Mouse (Mus musculus): ENCODE results near the gene Usb1. TPM values are rescaled to one million over a fixed set of nuclear protein-coding genes. Genes with fewer than 3 reads are reported as not detected.

Usb1 gene
- polyA plus RNA-seq, 1 experiment from 2014 or later: 38.0 TPM

- Histone ChIP-seq H3K36me3 (no peaks in the 10 kb centered on the region), H3K27me3 (no peaks in the 10 kb centered on the region), H3K9ac (no peak overlapping the region), H3K27ac (no peak overlapping the region), H3K4me3 (no peak overlapping the region), H3K4me2 (replicated peaks) (no peak overlapping the region), H3K4me1 (no peaks in the 10 kb centered on the region), H3K9me3 (replicated peaks) (no peaks in the 10 kb centered on the region)
- no peak for ATAC-seq (ENCODE audit: low FRiP score)
- WGBS: 81% methylated on average over 3 of the region's 3 CpGs
These were observed 49.5 kb downstream of the Usb1 start for GRCm38 (mm10) chr8:95381595-95381994.

- no peak overlapping the region for H3K9ac ChIP-seq
- H3K27ac ChIP-seq: no peak overlapping the region
- no peak overlapping the region for H3K4me3 ChIP-seq
- no peaks in the 10 kb centered on the region for H3K27me3 ChIP-seq
- no peak overlapping the region for H3K4me2 ChIP-seq (replicated peaks)
- no peaks in the 10 kb centered on the region for H3K9me3 ChIP-seq (replicated peaks)
- no peak for ATAC-seq (ENCODE audit: low FRiP score)
- no peaks in the 10 kb centered on the region for H3K4me1 ChIP-seq
- WGBS: 88% methylated on average over 3 of the region's 3 CpGs
- H3K36me3 ChIP-seq: no peaks in the 10 kb centered on the region
These were observed 52.4 kb downstream of the Usb1 start for GRCm38 (mm10) chr8:95384501-95384900.

GRCm38 (mm10) chr8:95386037-95386436 is 54.0 kb downstream of the Usb1 start:
- Histone ChIP-seq H3K4me3 (no peak overlapping the region), H3K9me3 (replicated peaks) (no peaks in the 10 kb centered on the region), H3K36me3 (no peaks in the 10 kb centered on the region), H3K4me2 (replicated peaks) (no peak overlapping the region), H3K4me1 (no peaks in the 10 kb centered on the region), H3K9ac (no peak overlapping the region), H3K27ac (no peak overlapping the region), H3K27me3 (no peaks in the 10 kb centered on the region)
- WGBS: 77% methylated on average over 5 of the region's 5 CpGs
- no peak for ATAC-seq (ENCODE audit: low FRiP score)

GRCm38 (mm10) chr8:95387221-95387620 is 55.1 kb downstream of the Usb1 start:
- no peaks in the 10 kb centered on the region for H3K9me3 ChIP-seq (replicated peaks)
- H3K36me3 ChIP-seq: no peaks in the 10 kb centered on the region
- no peak overlapping the region for H3K27ac ChIP-seq
- H3K4me1 ChIP-seq: no peaks in the 10 kb centered on the region
- 90% methylated on average over 10 of the region's 10 CpGs for WGBS
- no peak overlapping the region for H3K4me2 ChIP-seq (replicated peaks)
- no peak overlapping the region for H3K9ac ChIP-seq
- H3K4me3 ChIP-seq: no peak overlapping the region
- no peaks in the 10 kb centered on the region for H3K27me3 ChIP-seq
- no peak for ATAC-seq (ENCODE audit: low FRiP score)

- H3K36me3 ChIP-seq: no peaks in the 10 kb centered on the region
- WGBS: 79% methylated on average over 7 of the region's 7 CpGs
- H3K4me2 ChIP-seq (replicated peaks): no peak overlapping the region
- H3K27me3 ChIP-seq: no peaks in the 10 kb centered on the region
- H3K27ac ChIP-seq: no peak overlapping the region
- no peak overlapping the region for H3K4me3 ChIP-seq
- H3K9me3 ChIP-seq (replicated peaks): no peaks in the 10 kb centered on the region
- H3K4me1 ChIP-seq: no peaks in the 10 kb centered on the region
- no peak overlapping the region for H3K9ac ChIP-seq
- no peak for ATAC-seq (ENCODE audit: low FRiP score)
These were observed 55.9 kb downstream of the Usb1 start for GRCm38 (mm10) chr8:95387936-95388335.

GRCm38 (mm10) chr8:95390312-95390711 is 58.2 kb downstream of the Usb1 start:
- no peaks in the 10 kb centered on the region for H3K9me3 ChIP-seq (replicated peaks)
- H3K4me1 ChIP-seq: peaks cover 3% of the 10 kb centered on the region; the same call in 1 of the 2 replicates
- H3K27ac ChIP-seq: no peak overlapping the region
- no peak overlapping the region for H3K4me2 ChIP-seq (replicated peaks)
- ATAC-seq (ENCODE audit: low FRiP score): no peak
- no peaks in the 10 kb centered on the region for H3K27me3 ChIP-seq
- H3K36me3 ChIP-seq: no peaks in the 10 kb centered on the region
- H3K4me3 ChIP-seq: no peak overlapping the region
- 62% methylated on average over 4 of the region's 4 CpGs for WGBS
- no peak overlapping the region for H3K9ac ChIP-seq

- no peaks in the 10 kb centered on the region for H3K9me3 ChIP-seq (replicated peaks)
- H3K4me2 ChIP-seq (replicated peaks): no peak overlapping the region
- H3K4me1 ChIP-seq: peaks cover 5% of the 10 kb centered on the region; the same call in 1 of the 2 replicates
- 87% methylated on average over 7 of the region's 7 CpGs for WGBS
- H3K27me3 ChIP-seq: no peaks in the 10 kb centered on the region
- H3K27ac ChIP-seq: no peak overlapping the region
- no peak overlapping the region for H3K9ac ChIP-seq
- ATAC-seq (ENCODE audit: low FRiP score): no peak
- H3K36me3 ChIP-seq: no peaks in the 10 kb centered on the region
- no peak overlapping the region for H3K4me3 ChIP-seq
These were observed 59.0 kb downstream of the Usb1 start for GRCm38 (mm10) chr8:95391101-95391500.

GRCm38 (mm10) chr8:95392604-95393003 is 60.5 kb downstream of the Usb1 start:
- Histone ChIP-seq H3K4me1 (peaks cover 14% of the 10 kb centered on the region), H3K27me3 (no peaks in the 10 kb centered on the region), H3K4me3 (no peak overlapping the region), H3K27ac (peak overlapping the region; percentile 23; the same call in 1 of the 2 replicates), H3K4me2 (replicated peaks) (no peak overlapping the region), H3K36me3 (no peaks in the 10 kb centered on the region), H3K9ac (no peak overlapping the region), H3K9me3 (replicated peaks) (no peaks in the 10 kb centered on the region)
- 75% methylated on average over 5 of the region's 5 CpGs for WGBS
- ATAC-seq (ENCODE audit: low FRiP score): no peak

GRCm38 (mm10) chr8:95395186-95395918 is 63.3 kb downstream of the Usb1 start:
- no peak for ATAC-seq (ENCODE audit: low FRiP score)
- 38% methylated on average over 8 of the region's 8 CpGs for WGBS
- Histone ChIP-seq H3K9ac (no peak overlapping the region), H3K27ac (no peak overlapping the region), H3K36me3 (no peaks in the 10 kb centered on the region), H3K4me2 (replicated peaks) (no peak overlapping the region), H3K4me1 (peaks cover 14% of the 10 kb centered on the region), H3K9me3 (replicated peaks) (no peaks in the 10 kb centered on the region), H3K4me3 (no peak overlapping the region), H3K27me3 (no peaks in the 10 kb centered on the region)

GRCm38 (mm10) chr8:95396752-95397151 is 64.7 kb downstream of the Usb1 start:
- Histone ChIP-seq H3K27me3 (no peaks in the 10 kb centered on the region), H3K4me3 (no peak overlapping the region), H3K9ac (no peak overlapping the region), H3K36me3 (no peaks in the 10 kb centered on the region), H3K9me3 (replicated peaks) (no peaks in the 10 kb centered on the region), H3K27ac (no peak overlapping the region; the same call in 1 of the 2 replicates), H3K4me2 (replicated peaks) (no peak overlapping the region), H3K4me1 (peaks cover 14% of the 10 kb centered on the region)
- 65% methylated on average over 11 of the region's 11 CpGs for WGBS
- no peak for ATAC-seq (ENCODE audit: low FRiP score)

Other genes with a start within 250 kb of the Usb1 start
- 17.4 and 21.2 TPM in 2 replicates for gene Kifc3, start 129.5 kb upstream of the Usb1 start, polyA plus RNA-seq (2016; fragmentation: Nextera tagmentation; extraction: Ambion mirVana)
- gene Cngb1, start 25.7 kb upstream of the Usb1 start, polyA plus RNA-seq (2016; fragmentation: Nextera tagmentation; extraction: Ambion mirVana): 0.56 and 1.1 TPM in 2 replicates
- gene Tepp, start 21.7 kb upstream of the Usb1 start, polyA plus RNA-seq (2016; fragmentation: Nextera tagmentation; extraction: Ambion mirVana): not detected in 2 replicates
- gene Zfp319, start 334 bp upstream of the Usb1 start, polyA plus RNA-seq (2016; fragmentation: Nextera tagmentation; extraction: Ambion mirVana): 20.4 and 21.7 TPM in 2 replicates
- gene Mmp15, start 20.0 kb downstream of the Usb1 start, polyA plus RNA-seq (2016; fragmentation: Nextera tagmentation; extraction: Ambion mirVana): 31.8 and 33.2 TPM in 2 replicates
- gene Cfap20, start 102.6 kb downstream of the Usb1 start, polyA plus RNA-seq (2016; fragmentation: Nextera tagmentation; extraction: Ambion mirVana): 124 and 130 TPM in 2 replicates
- 10.0 and 12.9 TPM in 2 replicates for gene Csnk2a2, start 157.8 kb downstream of the Usb1 start, polyA plus RNA-seq (2016; fragmentation: Nextera tagmentation; extraction: Ambion mirVana)
- gene Ccdc113, start 201.8 kb downstream of the Usb1 start, polyA plus RNA-seq (2016; fragmentation: Nextera tagmentation; extraction: Ambion mirVana): 2.6 and 2.8 TPM in 2 replicates
- not detected in 2 replicates for gene Prss54, start 244.1 kb downstream of the Usb1 start, polyA plus RNA-seq (2016; fragmentation: Nextera tagmentation; extraction: Ambion mirVana)

Data from hindbrain, embryonic 12.5 days (tissue).